Mouse (Mus musculus): ENCODE measurements at regions not wholly inside any gene's neighbourhood (a gene's known extent, or its start where the extent isn't known, plus 50 kb on each side); places are given as distances from the start of the nearest gene placed in this dataset.
"Not testable (repeated sequence)": the region's sequence is repeated elsewhere in the genome, so short reads cannot be mapped to it uniquely, and the experiment has no call there.

DNA sequence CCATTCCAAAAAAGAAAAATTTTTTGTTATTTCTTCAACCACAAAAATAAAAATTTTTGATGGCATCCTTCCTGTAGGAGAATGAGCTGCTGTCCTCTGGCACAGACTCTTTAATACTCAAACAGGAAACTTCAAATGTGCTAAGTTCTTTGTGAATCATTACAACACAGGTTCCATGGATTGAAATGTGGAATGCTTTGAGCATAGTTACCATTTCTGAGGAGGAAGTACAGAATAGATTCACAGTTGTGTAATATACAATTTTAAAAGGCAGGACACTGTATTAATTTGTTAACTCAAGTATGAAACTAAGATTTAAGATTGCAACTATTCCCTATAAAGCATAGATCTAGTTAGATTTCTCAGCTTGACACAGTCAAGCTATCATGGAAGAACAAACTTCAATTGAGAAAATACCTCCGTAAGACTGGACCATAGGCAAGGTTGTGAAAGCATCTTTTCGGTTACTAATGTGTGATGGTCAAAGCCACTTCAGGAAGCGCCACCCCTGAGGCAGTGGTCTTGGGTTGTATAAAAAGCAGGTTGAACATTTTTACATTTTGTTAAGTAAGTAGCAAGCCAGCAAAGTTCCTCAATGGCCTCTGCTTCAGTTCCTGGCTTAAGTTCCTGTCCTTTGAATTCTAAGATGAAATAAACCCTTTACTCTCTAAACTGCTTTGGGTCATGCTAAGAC, 354.0 kb upstream of the B3galt2 start:
- no peak for DNase-seq

DNA sequence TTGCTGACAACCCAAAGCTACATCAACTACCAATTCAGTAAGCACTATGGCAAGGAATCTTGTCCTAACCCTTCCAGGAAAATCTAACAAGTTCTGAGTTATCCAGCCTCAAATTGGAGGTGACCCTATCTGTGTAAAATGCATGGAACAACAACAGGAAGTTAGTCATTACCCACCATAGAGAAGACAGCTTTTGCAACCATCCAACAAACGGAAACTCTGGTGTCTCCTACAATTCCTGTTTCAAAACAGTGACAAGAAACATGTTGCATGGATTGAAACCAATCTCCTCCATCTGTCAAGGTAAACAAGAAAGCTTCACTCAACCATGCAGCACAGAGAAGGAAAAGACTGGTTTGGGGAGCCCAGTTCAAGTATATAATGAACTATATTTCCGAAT, 353.0 kb upstream of the B3galt2 start:
- DNase-seq, result no peak

DNA sequence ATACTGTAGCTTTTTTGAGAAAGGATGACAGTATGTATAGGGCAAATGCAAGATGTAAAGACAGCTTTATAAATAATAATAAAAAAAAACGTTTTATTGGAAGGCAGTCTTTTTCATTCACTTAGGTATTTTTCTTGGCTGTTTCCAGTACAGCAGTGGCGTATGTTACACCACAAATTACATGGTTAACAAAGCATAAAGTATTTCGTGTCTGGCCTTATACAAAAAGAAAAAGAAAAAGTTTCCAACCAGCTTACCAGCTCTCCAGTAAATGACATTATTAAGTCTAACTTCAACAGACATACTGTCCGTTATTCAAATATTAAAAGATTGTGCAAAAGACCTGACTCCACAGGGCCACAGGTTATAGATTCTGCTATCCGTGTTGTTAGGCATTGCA, 343.9 kb upstream of the B3galt2 start:
- DNase-seq, result no peak

DNA sequence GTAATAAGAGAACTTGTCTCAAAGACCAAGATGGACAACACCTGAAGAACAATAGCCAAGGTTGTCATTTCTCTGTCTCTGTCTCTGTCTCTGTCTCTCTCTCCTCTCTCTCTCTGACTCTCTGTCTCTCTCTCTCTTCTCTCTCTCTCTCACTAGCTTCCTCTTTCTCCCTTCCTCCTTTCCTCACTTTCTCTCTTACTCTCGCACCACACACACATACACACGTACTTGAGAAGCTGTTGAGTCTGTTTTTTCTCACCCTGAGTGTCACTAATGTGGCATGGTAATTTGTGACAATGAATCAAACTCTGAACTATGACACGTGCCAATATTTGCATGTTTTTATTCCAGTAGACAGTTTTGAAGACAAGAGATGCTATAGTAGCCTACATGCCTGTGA, 333.1 kb upstream of the B3galt2 start:
- DNase-seq, result no peak

DNA sequence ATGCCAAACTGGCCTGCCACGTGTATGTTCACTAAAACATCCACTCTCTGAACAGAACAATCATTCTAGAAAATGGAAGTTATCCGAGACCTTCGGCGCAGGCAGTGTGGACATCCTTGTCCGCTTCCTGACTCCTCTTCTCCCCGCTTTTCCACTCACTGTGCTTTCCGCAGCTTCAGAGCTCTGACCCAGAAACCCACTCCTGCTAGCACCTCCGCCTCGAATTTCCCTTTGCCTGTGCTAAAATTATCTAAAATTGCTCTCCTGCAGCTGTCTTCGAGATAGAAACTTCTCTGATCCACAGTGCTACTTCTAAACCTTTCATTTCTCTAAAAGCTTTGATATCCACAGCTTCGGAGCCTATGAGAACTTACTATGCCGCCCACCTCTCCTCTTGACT, 322.1 kb upstream of the B3galt2 start:
- no peak for DNase-seq

DNA sequence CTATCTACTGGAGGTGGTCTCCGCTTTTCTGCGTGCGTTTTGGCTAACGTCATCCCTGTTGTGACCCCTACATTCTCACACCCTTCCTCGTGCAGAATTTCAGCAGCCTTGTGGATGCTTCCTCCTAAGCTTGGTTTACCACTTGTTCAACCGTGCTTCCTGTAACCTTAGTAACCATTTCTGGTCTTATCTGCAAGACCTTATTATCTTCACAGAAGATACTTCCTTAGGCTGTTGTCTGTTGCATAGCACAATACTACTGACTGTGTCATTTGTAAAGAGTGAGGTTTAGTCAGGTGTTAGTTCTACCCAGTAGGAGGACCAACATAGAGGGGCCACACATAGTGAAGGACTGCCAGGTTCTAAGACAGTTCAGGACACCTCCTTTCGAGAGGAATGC, 320.9 kb upstream of the B3galt2 start:
- DNase-seq, result no peak

DNA sequence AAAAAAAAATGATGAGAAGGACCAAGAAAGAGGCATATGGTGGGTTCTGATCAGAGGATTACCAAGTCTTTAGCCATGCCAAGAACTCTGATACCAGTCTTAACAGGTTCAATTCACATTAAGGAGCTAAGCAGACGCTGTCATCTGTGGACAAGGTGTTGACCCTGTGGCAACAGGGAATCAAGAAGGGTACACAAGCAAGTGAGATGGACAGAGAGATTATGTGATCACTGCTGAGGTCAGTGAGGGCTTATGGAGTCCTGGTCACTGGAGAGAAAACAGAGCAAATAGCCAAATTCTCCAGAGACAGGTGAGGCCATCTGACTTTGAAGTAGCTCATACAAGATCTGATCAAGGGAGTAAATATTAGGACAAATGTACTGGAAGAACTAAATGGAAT, 289.1 kb upstream of the B3galt2 start:
- no peak for DNase-seq

DNA sequence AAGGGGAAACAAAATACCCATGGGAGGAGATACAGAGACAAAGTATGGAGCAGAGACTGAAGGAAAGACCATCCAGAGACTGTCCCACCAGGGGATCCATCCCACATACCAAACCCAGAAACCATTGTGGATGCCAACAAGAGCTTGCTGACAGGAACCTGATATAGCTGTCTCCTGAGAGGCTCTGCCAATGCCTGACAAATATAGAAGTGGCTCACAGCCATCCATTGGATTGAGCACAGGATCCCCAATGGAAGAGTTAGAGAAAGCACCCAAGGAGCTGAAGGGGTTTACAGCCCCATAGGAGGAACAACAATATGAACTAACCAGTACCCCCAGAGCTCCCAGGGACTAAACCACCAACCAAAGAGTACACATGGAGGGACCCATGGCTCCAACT, 280.2 kb upstream of the B3galt2 start:
- not testable (repeated sequence) for DNase-seq

DNA sequence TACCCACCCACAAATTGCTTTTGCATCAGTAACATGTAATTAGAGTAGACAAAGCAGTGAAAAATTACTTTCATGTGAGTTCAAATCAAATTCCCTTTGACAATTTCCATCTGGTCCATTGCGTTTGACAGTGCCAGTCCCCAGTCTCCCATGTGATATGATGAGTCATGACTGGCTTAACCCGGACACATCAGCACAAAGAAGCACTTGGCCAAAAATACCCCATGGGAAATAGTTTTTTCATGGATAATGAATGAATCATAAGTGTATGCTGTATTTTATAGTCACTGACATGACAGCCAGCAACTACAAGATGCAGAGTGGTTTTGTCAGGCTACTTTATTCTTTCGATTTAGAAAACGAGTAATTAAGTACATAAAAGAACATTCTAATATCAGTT, 248.6 kb upstream of the B3galt2 start:
- DNase-seq, result no peak

All from kidney, postnatal 25 days (tissue).